Comparison of ENCODE assay signal across 28 mouse cellular contexts in the genomic region with DNA sequence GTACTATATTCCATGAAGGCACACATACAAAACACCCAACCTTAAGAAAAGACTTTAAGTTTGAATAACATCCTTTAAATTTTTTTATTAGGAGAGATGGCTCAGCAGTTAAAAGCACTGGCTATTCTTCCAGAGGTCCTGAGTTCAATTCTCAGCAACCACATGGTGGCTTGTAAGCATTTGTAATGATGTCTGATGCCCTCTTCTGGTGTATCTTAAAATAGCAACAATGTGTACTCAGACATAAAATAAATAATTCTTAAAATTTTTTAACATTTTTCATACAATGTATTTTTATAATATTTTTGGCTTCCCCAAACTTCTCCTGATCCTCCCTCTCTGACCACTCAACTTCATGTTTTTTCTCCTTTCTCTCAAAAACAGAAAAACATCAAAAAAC. TPM values are rescaled to one million over a fixed set of nuclear protein-coding genes. Genes with fewer than 3 reads are reported as not detected.
DNase-seq lines count a peak whose midpoint lies in the region; ATAC-seq and TF ChIP-seq lines count a peak whose summit lies in the region.
"Had no signal": no experiment of that assay in that cellular context is flagged by ENCODE, and none has a peak within 500 bp of the region (broad histone marks: within the 10 kb centered on the region; RNA-seq: fewer than 3 reads in every experiment).

No protein-coding gene starts in this region.

- intact Hi-C loops in heart, postnatal 10 days (cut with DNase I) = no loop called here

- no peak for TF ChIP-seq POLR2A in ES-Bruce4 (IDR thresholded peaks at IDR 0.05; ENCODE audit: insufficient read depth, low read length)

- H3K4me2 ChIP-seq in liver, embryonic 14.5 days (ENCODE audit: low read depth) = no peak overlapping the region
- H3K4me2 ChIP-seq: heart, embryonic 13.5 days; hindbrain, embryonic 15.5 days; liver, embryonic 15.5 days; neural tube, embryonic 15.5 days had no signal

- no peak overlapping the region for H3K27ac ChIP-seq in liver, embryonic 14.5 days
- H3K27ac ChIP-seq in ES-Bruce4 (ENCODE audit: insufficient read depth, low read length) = no peak overlapping the region
- H3K27ac ChIP-seq: forebrain, embryonic 10.5 days; heart, embryonic 13.5 days; hindbrain, embryonic 15.5 days; limb, embryonic 10.5 days; liver, embryonic 15.5 days; neural tube, embryonic 15.5 days had no signal

- no peaks in the 10 kb centered on the region for H3K9me3 ChIP-seq in liver, embryonic 14.5 days (ENCODE audit: control insufficient read depth, low read length)
- no peaks in the 10 kb centered on the region for H3K9me3 ChIP-seq in ES-Bruce4 (replicated peaks; ENCODE audit: control insufficient read depth, insufficient read depth, low read length, poor library complexity, severe bottlenecking)
- H3K9me3 ChIP-seq: forebrain, embryonic 10.5 days; G1E; heart, embryonic 13.5 days; hindbrain, embryonic 15.5 days; limb, embryonic 10.5 days; liver, embryonic 15.5 days; neural tube, embryonic 15.5 days had no signal

- no peak overlapping the region for H3K9ac ChIP-seq in liver, embryonic 14.5 days (replicated peaks)
- no peak overlapping the region for H3K9ac ChIP-seq in ES-Bruce4 (ENCODE audit: low read depth, poor library complexity, severe bottlenecking)
- H3K9ac ChIP-seq: forebrain, postnatal 0 days; heart, embryonic 13.5 days; hindbrain, embryonic 15.5 days; liver, embryonic 15.5 days; neural tube, embryonic 15.5 days had no signal

- no peak for ATAC-seq in liver, embryonic 14.5 days (ENCODE audit: insufficient read depth)
- peak; percentile 51; the same call in 1 of the 2 replicates for ATAC-seq in megakaryocyte progenitor cell, adult 5-6 weeks (replicated peaks; ENCODE audit: poor library complexity)
- ATAC-seq: forebrain, postnatal 0 days; midbrain, embryonic 16.5 days had no signal

- H3K27me3 ChIP-seq in liver, embryonic 14.5 days (ENCODE audit: control insufficient read depth, insufficient read depth, low read length) = no peaks in the 10 kb centered on the region
- no peaks in the 10 kb centered on the region for H3K27me3 ChIP-seq in ES-Bruce4 (ENCODE audit: control insufficient read depth, insufficient read depth, low read length, poor library complexity, severe bottlenecking)
- H3K27me3 ChIP-seq: hindbrain, embryonic 15.5 days; neural tube, embryonic 15.5 days had no signal

- no peak overlapping the region for H3K4me3 ChIP-seq in liver, embryonic 14.5 days (ENCODE audit: insufficient read depth in 1 of 2, low read depth in 2 of 2, low read length in 2 of 2)
- H3K4me3 ChIP-seq in ES-Bruce4 (ENCODE audit: low read depth, low read length) = no peak overlapping the region
- H3K4me3 ChIP-seq: forebrain, embryonic 10.5 days; heart, embryonic 13.5 days; hindbrain, embryonic 15.5 days; limb, embryonic 10.5 days; liver, embryonic 15.5 days; neural tube, embryonic 15.5 days had no signal

- no peaks in the 10 kb centered on the region for H3K36me3 ChIP-seq in liver, embryonic 14.5 days (replicated peaks; ENCODE audit: control insufficient read depth, insufficient read depth, low read depth)
- H3K36me3 ChIP-seq in ES-Bruce4 (ENCODE audit: control insufficient read depth, insufficient read depth, low read length, poor library complexity, severe bottlenecking) = no peaks in the 10 kb centered on the region
- H3K36me3 ChIP-seq: forebrain, embryonic 10.5 days; G1E; heart, embryonic 13.5 days; hindbrain, embryonic 15.5 days; limb, embryonic 10.5 days; liver, embryonic 15.5 days; neural tube, embryonic 15.5 days had no signal

- TF ChIP-seq CTCF in liver, embryonic 14.5 days (IDR thresholded peaks at IDR 0.05; ENCODE audit: low read depth) = peak; percentile 38; the same call in 1 of the 2 replicates
- peak; percentile 5 for TF ChIP-seq CTCF in ES-Bruce4 (IDR thresholded peaks at IDR 0.05; ENCODE audit: low read depth, low read length)

- no peak for TF ChIP-seq EP300 in liver, embryonic 14.5 days (IDR thresholded peaks at IDR 0.05; ENCODE audit: low read depth)
- no peak for TF ChIP-seq EP300 in ES-Bruce4 (IDR thresholded peaks at IDR 0.05; ENCODE audit: insufficient read depth, low read depth, low read length)

- peak; percentile 32 for DNase-seq in embryo, embryonic 10.5 days (ENCODE audit: low spot score)
- DNase-seq in embryo, embryonic 9.5 days (ENCODE audit: extremely low spot score) = no peak
- no peak for DNase-seq in liver, embryonic 14.5 days (ENCODE audit: low read depth in 3 of 3, low spot score in 3 of 3)
- no peak for DNase-seq in liver
- DNase-seq in adrenal gland, adult 8-10 months = no peak
- no peak for DNase-seq in heart, postnatal 10 days
- DNase-seq: B cell, adult 2 months; cerebellum, adult 9-11 months; forebrain, postnatal 0 days; heart, postnatal 4 days; kidney, adult 18-20 months; kidney, postnatal 14 days; lung, postnatal 36 days; right cerebral cortex, postnatal 14 days; thymus, adult 2 months had no signal

- H3K4me1 ChIP-seq in liver, embryonic 14.5 days (replicated peaks; ENCODE audit: control insufficient read depth in 2 of 2, insufficient read depth in 2 of 2, low read length in 1 of 2) = no peaks in the 10 kb centered on the region
- no peaks in the 10 kb centered on the region for H3K4me1 ChIP-seq in ES-Bruce4 (ENCODE audit: control insufficient read depth, insufficient read depth, low read length)
- H3K4me1 ChIP-seq: forebrain, embryonic 10.5 days; heart, embryonic 13.5 days; hindbrain, embryonic 15.5 days; limb, embryonic 10.5 days; liver, embryonic 15.5 days; neural tube, embryonic 15.5 days had no signal

RNA-seq across cellular contexts. Expression of gene Cyp4x1, which starts 9.4 kb away (rescaled TPM):
- 0.05 and 0.06 TPM in 2 replicates for polyA plus RNA-seq in liver, embryonic 14.5 days (2012; rRNA removed)
- polyA plus RNA-seq in liver, embryonic 14.5 days (2014; fragmentation: Nextera tagmentation; extraction: Ambion mirVana) = 0.08 TPM in 2 replicates
- polyA plus RNA-seq in ES-Bruce4 (2011; ENCODE audit: insufficient read depth, insufficient read length, low read depth, missing spikeins) = 0.43 and 0.52 TPM in 2 replicates
- not detected in 2 replicates for total RNA-seq in megakaryocyte progenitor cell, adult 5-6 weeks (2015)
- not detected in 2 replicates for total RNA-seq in megakaryocyte progenitor cell, adult 5-6 weeks (2017)
- not detected for total RNA-seq in adrenal gland, adult 8-10 months (2022)
- not detected for total RNA-seq in heart, postnatal 10 days (2021)
- total RNA-seq: adrenal gland, adult 18-20 months; gastrocnemius, adult 18-20 months; granulocyte monocyte progenitor cell, adult 5-6 weeks; heart, postnatal 4 days had no signal
- polyA plus RNA-seq: G1E; thymus, adult 2 months had no signal

RNA-seq across cellular contexts. Expression of gene Pdzk1ip1, which starts 36.2 kb away (rescaled TPM):
- 20.5 and 24.5 TPM in 2 replicates for polyA plus RNA-seq in liver, embryonic 14.5 days (2012; rRNA removed)
- polyA plus RNA-seq in liver, embryonic 14.5 days (2014; fragmentation: Nextera tagmentation; extraction: Ambion mirVana) = 24.4 and 30.5 TPM in 2 replicates
- polyA plus RNA-seq in ES-Bruce4 (2011; ENCODE audit: insufficient read depth, insufficient read length, low read depth, missing spikeins) = 3.4 and 4.7 TPM in 2 replicates
- 5.2 and 11.2 TPM in 2 replicates for total RNA-seq in megakaryocyte progenitor cell, adult 5-6 weeks (2015)
- total RNA-seq in megakaryocyte progenitor cell, adult 5-6 weeks (2017) = 2.0 and 5.2 TPM in 2 replicates
- 1 to 10 TPM in 2 of 4 experiments, under 1 TPM in 1, not detected in 1; 0.37 to 1.1 (median 1.0) TPM for total RNA-seq in adrenal gland, adult 8-10 months (2022)
- total RNA-seq in heart, postnatal 10 days (2021) = 1 to 10 TPM in 1 of 2 experiments, under 1 TPM in 1; 0.74 to 1.5 TPM
- total RNA-seq: forebrain, postnatal 0 days; gastrocnemius, adult 18-20 months had no signal
